Mouse (Mus musculus): ENCODE results near the gene Elmo3. TPM values are rescaled to one million over a fixed set of nuclear protein-coding genes. Genes with fewer than 3 reads are reported as not detected.

Elmo3 gene
- polyA plus RNA-seq (2016; fragmentation: Nextera tagmentation; extraction: Ambion mirVana), result 2.7 and 3.0 TPM in 2 replicates

- peak within 1 kb of the TSS; percentile 56 for H3K4me2 ChIP-seq
- ATAC-seq, result peak; percentile 75
- peak within 1 kb of the TSS; percentile 28 for H3K4me3 ChIP-seq
- H3K27me3 ChIP-seq (replicated peaks), result no peaks in the 10 kb centered on the region
- H3K4me1 ChIP-seq, result peaks cover 62% of the 10 kb centered on the region
- peak within 1 kb of the TSS; percentile 72 for H3K27ac ChIP-seq
- WGBS (ENCODE audit: insufficient replicate concordance), result 16% methylated on average over 29 of the region's 30 CpGs
- peaks cover 100% of the 10 kb centered on the region for H3K36me3 ChIP-seq
- H3K9ac ChIP-seq, result peak within 1 kb of the TSS; percentile 56
- H3K9me3 ChIP-seq (replicated peaks), result no peaks in the 10 kb centered on the region
These were observed at the start of gene Elmo3 for GRCm38 (mm10) chr8:105305211-105306145. Gene Elmo3, plus strand, starts transcription at chr8:105305601.

DNA sequence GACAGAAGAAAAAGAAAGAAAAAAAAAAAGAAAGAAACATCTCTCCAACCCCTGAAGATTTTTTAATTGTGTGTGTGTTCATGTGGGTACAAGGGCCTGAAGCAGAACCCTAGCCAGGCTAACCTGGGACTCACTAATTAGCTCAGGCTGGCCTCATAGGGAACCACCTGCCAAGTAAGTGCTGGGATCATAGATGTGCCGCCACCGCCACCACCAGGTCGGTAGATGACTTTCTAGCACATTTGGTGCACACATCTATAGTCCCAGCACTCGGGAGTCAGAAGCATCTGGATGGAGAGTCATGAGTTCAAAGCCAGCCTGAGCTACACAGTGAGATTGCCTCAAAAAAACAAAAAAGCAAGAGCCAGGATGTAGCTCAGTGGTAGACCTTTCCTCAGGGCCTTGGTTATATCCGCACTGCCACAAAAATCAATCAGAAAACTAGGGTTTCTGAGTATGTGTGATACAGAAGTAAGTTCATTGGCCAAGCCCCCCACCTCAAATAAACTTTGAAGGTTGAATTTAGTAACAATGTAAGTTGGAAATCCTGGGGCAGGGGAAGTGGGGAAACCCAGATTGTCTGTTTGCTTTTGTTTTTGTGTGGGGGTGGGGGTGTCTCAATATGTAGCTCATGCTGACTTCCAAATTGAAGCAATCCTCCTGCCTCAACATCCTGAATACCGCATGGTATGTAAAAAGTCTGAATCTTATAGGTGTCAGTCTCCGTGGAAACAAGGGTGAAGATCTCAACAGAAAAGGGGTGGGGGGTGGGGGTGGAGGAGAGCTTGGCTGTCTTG, 47.9 kb upstream of the Elmo3 start:
- peaks cover 64% of the 10 kb centered on the region for H3K27me3 ChIP-seq (replicated peaks)

DNA sequence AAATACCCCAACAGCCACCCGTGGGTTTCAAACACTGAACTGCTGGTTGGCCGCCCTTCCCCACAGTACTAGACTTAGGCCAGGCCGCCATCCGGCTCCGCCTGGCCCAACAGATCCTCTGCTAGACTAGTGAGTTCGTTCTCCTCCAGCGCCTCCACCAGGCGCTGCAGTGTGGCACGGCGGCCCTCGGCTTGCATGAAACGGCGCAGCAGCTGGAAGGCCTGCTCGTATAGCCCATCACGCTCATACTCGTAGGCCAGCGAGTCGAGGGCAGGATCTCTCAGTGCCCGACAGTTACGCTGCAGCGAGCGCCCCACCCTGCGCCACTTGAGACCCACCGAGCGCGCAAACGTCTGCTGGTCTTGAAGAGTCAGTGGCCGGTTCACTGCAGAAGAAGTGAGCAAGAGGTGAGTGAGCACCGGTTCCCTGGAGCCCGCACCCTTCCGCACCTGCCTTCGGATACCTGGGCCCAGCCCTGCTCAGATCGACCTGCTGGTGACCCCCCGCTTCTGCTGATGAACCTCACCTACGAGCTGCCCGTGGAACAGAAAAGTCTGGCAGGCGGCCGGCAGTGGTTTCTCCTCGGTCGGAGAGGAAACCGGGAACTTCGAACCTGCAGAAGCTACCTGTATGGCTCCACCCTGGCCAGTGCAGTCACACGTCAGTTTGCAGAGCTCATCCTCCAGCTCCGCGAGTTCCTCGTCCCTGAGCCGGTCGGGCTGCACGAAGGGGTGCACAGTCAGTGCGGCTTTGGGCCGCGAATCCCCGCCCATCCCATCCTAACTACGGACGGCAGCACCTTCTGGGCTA, 46.3 kb upstream of the Elmo3 start:
- Histone ChIP-seq H3K4me2 (peak overlapping the region; percentile 79), H3K27ac (no peak overlapping the region), H3K27me3 (replicated peaks) (peaks cover 76% of the 10 kb centered on the region), H3K9ac (peak overlapping the region; percentile 29; the same call in 1 of the 2 replicates), H3K36me3 (no peaks in the 10 kb centered on the region), H3K4me3 (peak overlapping the region; percentile 47), H3K9me3 (replicated peaks) (no peaks in the 10 kb centered on the region), H3K4me1 (peaks cover 57% of the 10 kb centered on the region)
- no peak for ATAC-seq
- WGBS (ENCODE audit: insufficient replicate concordance), result 13% methylated on average over 55 of the region's 55 CpGs

More for the DNA sequence above, 47.9 kb upstream of the Elmo3 start:
- peaks cover 12% of the 10 kb centered on the region for H3K36me3 ChIP-seq
- H3K27ac ChIP-seq, result no peak overlapping the region
- WGBS (ENCODE audit: insufficient replicate concordance), result 59% methylated on average over 7 of the region's 7 CpGs
- no peak overlapping the region for H3K4me3 ChIP-seq
- no peaks in the 10 kb centered on the region for H3K9me3 ChIP-seq (replicated peaks)
- H3K4me2 ChIP-seq, result no peak overlapping the region
- no peak overlapping the region for H3K9ac ChIP-seq
- peaks cover 62% of the 10 kb centered on the region for H3K4me1 ChIP-seq
- no peak for ATAC-seq

GRCm38 (mm10) chr8:105259721-105260320, 45.6 kb upstream of the Elmo3 start:
- Histone ChIP-seq H3K27me3 (replicated peaks) (peaks cover 76% of the 10 kb centered on the region), H3K9ac (peak overlapping the region; percentile 29; the same call in 1 of the 2 replicates)
- no peak for ATAC-seq

DNA sequence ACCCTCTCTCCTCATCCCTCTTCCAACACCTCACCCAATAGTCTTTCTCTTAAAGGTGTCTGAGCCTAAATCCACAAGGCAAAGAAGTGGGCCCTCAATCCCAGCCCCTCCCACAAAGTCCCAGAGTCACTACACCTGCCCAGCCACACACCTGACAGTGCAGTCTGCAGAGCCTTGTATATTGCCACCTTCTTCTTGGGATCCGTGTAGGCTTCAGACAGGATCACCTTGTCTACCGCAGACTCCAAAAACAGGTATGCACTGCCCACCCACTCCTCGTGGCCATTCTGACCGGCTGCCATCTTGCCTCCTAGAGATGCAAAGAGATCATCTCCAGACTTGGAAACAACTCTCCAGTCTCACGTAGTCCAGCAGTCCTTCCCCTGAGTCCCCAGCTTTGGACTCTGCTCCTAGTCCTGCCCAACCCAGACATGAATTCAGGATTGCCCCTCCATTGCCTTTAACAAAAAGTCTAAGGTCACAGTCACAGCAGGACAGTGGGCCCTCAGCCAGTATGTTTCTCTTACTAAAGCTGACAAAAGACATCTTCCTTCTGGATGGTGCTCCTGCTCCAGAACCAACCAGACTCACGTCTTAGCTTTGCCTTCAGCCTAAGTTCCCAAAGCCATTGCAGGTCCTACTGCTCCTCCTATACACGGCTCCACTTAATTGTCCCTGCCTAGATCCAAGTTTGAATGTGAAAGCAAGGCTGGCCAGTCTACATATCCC, 44.9 kb upstream of the Elmo3 start:
- Histone ChIP-seq H3K36me3 (no peaks in the 10 kb centered on the region), H3K27ac (no peak overlapping the region), H3K4me2 (peak overlapping the region; percentile 79; the same call in 1 of the 2 replicates), H3K9me3 (replicated peaks) (no peaks in the 10 kb centered on the region), H3K4me1 (peaks cover 55% of the 10 kb centered on the region), H3K27me3 (replicated peaks) (peaks cover 80% of the 10 kb centered on the region), H3K4me3 (no peak overlapping the region), H3K9ac (no peak overlapping the region)
- WGBS (ENCODE audit: insufficient replicate concordance), result 71% methylated on average over 7 of the region's 7 CpGs
- no peak for ATAC-seq

More at GRCm38 (mm10) chr8:105259721-105260320, 45.6 kb upstream of the Elmo3 start:
- Histone ChIP-seq H3K27ac (no peak overlapping the region), H3K9me3 (replicated peaks) (no peaks in the 10 kb centered on the region), H3K4me1 (peaks cover 55% of the 10 kb centered on the region), H3K36me3 (no peaks in the 10 kb centered on the region), H3K4me2 (peak overlapping the region; percentile 79), H3K4me3 (peak overlapping the region; percentile 47)
- WGBS (ENCODE audit: insufficient replicate concordance), result 4% methylated on average over 30 of the region's 30 CpGs

DNA sequence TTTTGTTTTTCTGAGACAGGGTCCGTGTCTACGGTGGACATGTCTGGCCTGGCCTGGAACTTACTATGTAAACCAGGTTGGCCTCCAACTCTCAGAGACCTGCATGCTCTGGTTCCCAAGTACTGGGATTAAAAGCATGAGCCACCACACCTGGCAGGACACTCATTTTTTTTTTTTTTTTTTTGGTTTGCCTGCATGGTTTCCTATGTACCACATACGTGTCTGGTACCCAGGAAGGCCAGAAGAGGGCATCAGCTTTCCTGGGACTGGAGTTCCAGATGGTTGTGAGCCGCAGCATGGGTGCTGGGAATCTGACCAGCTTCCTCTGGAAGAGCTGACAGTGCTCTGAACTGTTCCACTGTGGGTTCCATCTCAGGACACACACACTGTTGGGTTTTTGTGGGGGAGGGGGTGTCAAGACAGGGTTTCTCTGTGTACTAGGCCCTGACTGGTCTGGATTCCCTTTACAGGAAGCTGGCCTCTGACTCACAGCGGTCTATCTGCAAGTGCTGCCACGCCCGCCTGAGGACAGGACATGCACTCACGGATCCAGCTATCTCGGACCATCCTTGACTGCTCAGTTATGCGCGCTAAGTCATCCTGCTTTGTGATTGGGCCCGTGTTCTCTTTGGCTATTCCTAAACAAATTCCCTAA, 43.9 kb upstream of the Elmo3 start:
- H3K9me3 ChIP-seq (replicated peaks), result 0 out of 2 replicates have a peak, but pooled peaks cover 2% of the 10 kb centered on the region
- no peak overlapping the region for H3K4me3 ChIP-seq
- no peaks in the 10 kb centered on the region for H3K36me3 ChIP-seq
- no peak overlapping the region for H3K27ac ChIP-seq
- peaks cover 50% of the 10 kb centered on the region for H3K4me1 ChIP-seq
- H3K27me3 ChIP-seq (replicated peaks), result peaks cover 80% of the 10 kb centered on the region
- H3K4me2 ChIP-seq, result no peak overlapping the region
- no peak for ATAC-seq
- H3K9ac ChIP-seq, result no peak overlapping the region
- 59% methylated on average over 12 of the region's 12 CpGs for WGBS (ENCODE audit: insufficient replicate concordance)

- Histone ChIP-seq H3K4me2 (peak overlapping the region; percentile 95), H3K9me3 (replicated peaks) (0 out of 2 replicates have a peak, but pooled peaks cover 3% of the 10 kb centered on the region), H3K4me1 (peaks cover 55% of the 10 kb centered on the region), H3K27ac (no peak overlapping the region), H3K4me3 (peak overlapping the region; percentile 76), H3K27me3 (replicated peaks) (peaks cover 85% of the 10 kb centered on the region), H3K9ac (peak overlapping the region; percentile 86), H3K36me3 (no peaks in the 10 kb centered on the region)
- 39% methylated on average over 16 of the region's 16 CpGs for WGBS (ENCODE audit: insufficient replicate concordance)
- no peak for ATAC-seq
These were observed 42.0 kb upstream of the Elmo3 start for GRCm38 (mm10) chr8:105263244-105263912.

DNA sequence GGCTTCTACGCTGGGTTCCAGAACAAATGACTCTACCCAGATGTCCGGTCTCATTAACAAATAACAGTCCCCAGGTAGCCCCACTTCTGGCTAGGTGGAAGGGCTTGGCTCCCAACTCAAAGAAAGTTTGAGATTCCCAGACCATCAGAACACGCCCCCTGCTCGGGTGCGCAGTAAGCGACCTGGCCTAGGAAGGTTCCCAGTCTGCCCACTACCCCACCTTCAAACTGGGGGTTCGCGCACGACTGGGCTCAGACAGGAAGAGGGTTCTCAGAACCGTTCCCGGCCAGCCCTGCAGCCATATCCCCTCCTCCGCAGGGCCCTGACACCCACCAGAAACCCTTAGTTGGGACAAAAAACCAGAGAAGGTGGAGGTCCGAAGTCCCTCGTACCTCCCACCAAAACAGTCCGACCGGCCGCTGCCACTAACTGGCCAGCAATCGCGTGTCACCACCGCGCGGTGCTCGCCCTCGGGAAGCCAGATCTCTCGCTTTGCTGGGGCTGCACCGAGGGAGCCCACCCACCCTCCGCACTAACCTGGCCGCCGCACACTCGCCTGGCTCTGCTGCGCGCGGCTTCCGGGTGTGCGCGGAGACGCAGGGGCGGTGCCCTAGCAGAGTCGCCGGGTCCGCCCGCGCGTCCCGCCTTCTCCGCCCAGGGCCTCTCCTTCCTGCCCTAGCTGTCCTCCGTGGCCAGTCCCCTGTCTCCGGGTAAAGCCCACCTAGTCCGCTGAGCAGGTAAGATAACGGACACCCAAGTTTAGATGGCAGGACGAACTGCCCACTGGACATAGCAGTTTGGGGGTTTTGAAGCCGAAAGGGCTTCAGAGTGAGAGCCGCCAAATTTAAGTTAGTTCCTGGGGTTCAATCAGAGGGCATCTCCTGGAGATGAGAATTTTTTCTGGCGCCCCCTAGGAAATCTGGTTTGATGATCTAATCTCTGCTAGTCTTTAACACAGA, 41.1 kb upstream of the Elmo3 start, which contains the start of the genes Tradd and Fbxl8:
Tradd (minus strand) TSS at position 586 of the 959 bp plus-strand sequence.
Fbxl8 (plus strand) TSS at position 625 of the 959 bp plus-strand sequence.
- 2% methylated on average over 54 of the region's 54 CpGs for WGBS (ENCODE audit: insufficient replicate concordance)
- peak within 1 kb of the TSS; percentile 86 for H3K9ac ChIP-seq
- peaks cover 85% of the 10 kb centered on the region for H3K27me3 ChIP-seq (replicated peaks)
- H3K4me2 ChIP-seq, result peak within 1 kb of the TSS; percentile 95
- H3K36me3 ChIP-seq, result no peaks in the 10 kb centered on the region
- H3K27ac ChIP-seq, result no peak within 1 kb of the TSS
- peaks cover 57% of the 10 kb centered on the region for H3K4me1 ChIP-seq
- ATAC-seq, result peak; percentile 85
- H3K4me3 ChIP-seq, result peak within 1 kb of the TSS; percentile 76
- H3K9me3 ChIP-seq (replicated peaks), result 0 out of 2 replicates have a peak, but pooled peaks cover 3% of the 10 kb centered on the region

DNA sequence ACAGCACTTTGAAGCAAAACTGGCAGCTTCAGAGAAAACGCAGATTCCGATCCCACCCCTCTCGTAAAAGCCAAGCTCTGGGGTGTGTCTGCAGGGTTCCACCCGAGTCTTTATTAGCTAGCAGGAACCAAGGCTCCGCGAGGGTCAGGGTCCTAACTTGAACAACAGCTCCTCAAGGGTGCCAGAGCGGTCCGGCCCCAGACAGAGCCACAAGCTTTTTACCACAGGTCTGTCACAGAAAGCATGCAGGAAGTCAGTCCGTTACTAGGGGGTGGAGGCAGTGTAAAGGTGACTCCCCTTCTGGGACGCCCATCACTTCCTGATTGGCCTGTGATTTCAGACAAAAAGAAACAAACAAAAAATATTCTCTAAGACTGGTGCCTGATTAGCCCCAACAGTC, 40.3 kb upstream of the Elmo3 start:
- peak overlapping the region; percentile 86 for H3K9ac ChIP-seq
- H3K27ac ChIP-seq, result no peak overlapping the region
- H3K4me1 ChIP-seq, result peaks cover 57% of the 10 kb centered on the region
- H3K27me3 ChIP-seq (replicated peaks), result peaks cover 85% of the 10 kb centered on the region
- peak overlapping the region; percentile 95 for H3K4me2 ChIP-seq
- peak overlapping the region; percentile 76 for H3K4me3 ChIP-seq
- WGBS (ENCODE audit: insufficient replicate concordance), result 9% methylated on average over 10 of the region's 10 CpGs
- 0 out of 2 replicates have a peak, but pooled peaks cover 3% of the 10 kb centered on the region for H3K9me3 ChIP-seq (replicated peaks)
- no peaks in the 10 kb centered on the region for H3K36me3 ChIP-seq
- no peak for ATAC-seq
